Mouse (Mus musculus) 3134 (cell line): ENCODE results near the gene Derl3.
"Not testable (repeated sequence)": the region's sequence is repeated elsewhere in the genome, so short reads cannot be mapped to it uniquely, and the experiment has no call there.

Experiments used
- DNase-seq: peaks from one replicate; pipeline ENCODE4 v3.0.0-alpha.2; 2011; ENCODE audit warnings: low spot score; ENCODE audit not compliant: insufficient read length; ENCODE audit errors: extremely low read depth

Gene Derl3

DNA sequence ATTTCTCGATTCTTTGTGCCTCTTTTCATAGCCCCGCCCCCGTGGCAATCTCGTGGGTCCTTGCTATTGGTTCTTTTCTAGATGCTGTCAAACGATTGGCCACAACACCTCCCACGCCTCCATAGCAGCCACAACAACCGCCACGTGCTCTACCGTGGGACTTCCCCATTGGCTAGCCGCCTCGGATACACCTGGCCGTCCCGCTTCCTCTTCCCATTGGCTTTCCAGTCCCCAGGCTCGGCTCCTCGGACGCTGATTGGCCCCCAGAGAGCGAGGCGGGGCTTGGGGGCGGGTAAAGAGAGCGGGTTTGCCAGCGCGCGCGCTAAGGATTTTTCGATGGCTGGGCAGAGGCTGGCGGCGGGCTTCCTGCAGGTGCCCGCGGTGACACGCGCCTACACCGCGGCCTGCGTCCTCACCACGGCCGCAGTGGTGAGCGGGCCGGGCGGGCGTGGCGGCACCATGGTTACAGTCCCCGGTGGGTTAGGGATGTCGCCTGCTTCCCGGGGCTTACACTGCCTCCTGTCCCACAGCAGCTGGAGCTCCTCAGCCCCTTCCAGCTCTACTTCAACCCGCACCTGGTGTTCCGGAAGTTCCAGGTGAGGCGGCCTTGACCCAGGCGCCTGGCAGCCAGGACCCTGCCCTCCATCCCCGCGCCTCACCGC is at the start of gene Derl3:
Gene Derl3, plus strand, starts transcription at position 325 of the 662 bp plus-strand sequence.
- DNase-seq: no peak

DNA sequence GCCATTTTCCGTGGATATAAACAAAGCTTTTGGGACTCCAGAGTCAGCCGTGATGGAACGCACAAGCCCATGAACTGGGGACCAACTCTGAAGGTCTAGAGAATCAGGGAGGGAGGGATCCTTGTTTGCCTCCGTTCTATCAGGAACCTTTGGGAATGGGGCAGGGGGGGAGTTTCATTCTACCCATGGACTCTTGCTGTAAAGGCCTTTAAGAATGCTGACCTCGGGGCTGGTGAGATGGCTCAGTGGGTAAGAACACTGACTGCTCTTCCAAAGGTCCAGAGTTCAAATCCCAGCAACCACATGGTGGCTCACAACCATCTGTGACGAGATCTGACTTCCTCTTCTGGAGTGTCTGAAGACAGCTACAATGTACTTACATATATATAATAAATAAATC is 49.3 kb upstream of the Derl3 start:
- not testable (repeated sequence) for DNase-seq

DNA sequence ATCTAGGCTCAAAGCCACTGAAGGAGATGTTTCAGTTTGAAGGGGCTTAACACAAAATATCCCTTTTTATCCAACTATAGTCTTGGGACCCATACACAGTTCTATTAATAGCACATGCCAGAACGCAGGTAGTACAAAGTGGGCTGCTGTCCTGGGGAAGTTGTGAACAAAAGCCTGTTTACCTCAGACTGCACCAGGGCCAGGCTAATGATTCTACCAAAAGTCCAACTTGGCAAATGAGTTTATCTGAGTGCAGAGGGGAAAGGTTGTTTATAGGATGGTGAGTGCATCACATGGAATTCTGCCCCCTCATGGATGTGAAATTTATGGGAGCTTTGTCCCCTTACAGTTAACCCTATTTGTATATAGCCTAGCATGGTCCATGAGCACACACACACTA is 48.4 kb upstream of the Derl3 start:
- DNase-seq: no peak

DNA sequence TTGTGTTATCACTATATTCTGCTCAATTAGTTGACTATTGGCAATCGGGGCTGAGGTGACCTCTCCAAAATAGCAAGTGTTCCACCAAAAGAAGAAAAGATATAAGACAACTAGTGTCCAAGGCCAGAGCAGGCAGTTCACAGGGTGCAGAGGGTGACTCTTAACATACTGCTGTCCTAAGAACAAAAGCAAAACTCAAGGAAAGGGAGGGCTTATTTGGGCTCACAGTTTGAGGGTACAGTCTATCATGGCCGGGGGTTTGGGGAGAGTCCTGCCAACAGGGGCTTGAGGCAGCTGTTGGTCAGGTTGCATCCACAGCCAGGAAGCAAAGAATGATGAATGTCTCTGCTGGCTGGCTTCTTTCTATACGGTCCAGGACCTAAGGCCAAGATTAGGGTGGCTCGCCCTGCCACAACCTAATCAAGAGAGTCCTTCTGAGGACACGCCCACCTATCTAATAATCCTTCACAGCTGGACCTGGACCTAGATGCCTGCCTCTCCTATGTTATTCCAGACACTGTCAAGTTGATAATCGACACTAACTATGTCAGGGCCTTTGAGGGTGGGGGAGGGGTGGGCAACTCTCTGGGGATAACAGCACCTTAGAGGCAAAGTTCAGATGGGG is 47.8 kb upstream of the Derl3 start:
- no peak for DNase-seq

DNA sequence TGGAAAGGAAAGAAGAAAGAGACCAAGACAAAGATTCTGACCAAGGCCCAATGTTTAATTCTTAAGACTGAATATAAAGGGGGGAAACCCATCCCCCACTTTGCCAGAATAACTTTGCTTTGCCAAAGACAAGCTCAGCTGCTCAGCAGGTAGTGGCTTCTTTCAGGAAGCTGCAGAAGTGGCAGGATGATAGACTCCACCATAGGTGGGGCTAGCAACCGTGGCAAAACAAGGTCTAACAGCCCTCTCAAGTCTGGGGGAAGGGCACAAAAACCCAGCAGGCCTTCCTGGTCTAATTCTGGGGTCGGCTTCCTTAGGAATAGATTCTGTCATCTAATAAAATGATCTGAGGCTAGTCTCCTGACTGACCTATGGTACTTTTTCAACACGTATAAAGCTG is 44.8 kb upstream of the Derl3 start:
- no peak for DNase-seq

DNA sequence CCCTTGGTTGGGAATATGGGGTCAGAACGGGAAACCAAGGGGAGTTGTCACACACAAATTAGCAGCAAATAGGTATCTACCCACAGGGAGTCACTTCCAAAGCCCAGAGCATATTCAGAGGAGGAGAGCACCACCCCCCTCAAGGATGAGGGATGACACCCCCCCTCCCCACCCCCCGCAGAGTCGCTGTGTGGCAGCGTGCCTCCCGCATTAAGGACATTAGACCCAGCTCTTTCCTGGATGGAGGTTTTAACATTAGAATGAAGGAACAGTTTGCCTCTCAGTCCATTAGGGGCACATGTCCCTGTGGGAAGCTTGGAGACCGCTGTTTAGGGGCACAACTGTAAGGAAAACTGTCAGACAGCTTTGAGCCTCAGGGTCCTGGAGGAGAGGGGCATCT is 42.1 kb upstream of the Derl3 start:
- DNase-seq: no peak

DNA sequence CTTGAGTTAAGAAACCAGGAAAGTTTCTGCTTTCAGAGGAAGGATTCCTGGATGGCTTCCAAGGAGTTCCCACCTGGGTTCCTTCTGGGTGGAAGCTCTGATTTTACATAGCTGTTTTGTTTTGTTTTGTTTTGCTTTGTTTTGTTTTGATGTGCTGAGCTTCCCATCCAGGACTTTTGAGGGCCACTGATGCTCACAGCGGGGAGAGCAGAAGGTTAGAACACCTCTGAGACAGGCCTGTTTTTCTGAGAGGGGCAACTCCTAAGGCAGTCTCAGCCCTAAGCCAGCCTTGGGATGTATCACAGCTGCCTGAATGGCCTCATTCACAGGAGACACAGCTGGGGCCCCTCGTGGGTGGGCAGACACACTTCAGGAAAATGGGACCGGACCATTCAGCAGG is 41.5 kb upstream of the Derl3 start:
- DNase-seq: no peak

DNA sequence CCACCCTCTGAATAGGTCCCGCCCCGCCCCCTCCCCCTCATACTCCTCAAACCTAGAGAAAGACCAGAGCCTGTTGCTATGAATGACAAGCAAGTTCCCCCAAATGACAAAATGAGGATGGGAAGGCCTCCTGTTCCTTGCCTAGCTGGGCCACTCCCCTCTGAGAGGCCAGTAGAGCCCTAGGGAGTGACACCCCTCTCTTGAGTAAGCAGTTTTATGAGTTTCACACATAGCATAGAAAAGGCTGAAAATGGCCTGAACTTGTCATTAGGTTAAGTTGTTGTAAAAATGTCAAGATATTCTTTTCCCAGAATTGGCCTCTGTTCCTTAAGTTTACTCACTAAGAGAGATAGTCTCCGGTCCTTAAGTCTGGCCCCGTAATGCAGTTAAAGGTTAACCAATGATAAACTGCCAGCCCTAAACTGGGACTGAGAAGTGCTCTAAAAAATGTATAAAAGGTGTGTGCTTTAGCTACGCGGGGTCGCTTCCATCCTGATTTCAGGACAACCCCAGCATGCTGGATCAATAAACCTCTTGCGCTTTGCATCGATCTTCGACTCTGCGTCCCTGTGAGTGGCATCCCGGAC is 40.6 kb upstream of the Derl3 start:
- DNase-seq: no peak

DNA sequence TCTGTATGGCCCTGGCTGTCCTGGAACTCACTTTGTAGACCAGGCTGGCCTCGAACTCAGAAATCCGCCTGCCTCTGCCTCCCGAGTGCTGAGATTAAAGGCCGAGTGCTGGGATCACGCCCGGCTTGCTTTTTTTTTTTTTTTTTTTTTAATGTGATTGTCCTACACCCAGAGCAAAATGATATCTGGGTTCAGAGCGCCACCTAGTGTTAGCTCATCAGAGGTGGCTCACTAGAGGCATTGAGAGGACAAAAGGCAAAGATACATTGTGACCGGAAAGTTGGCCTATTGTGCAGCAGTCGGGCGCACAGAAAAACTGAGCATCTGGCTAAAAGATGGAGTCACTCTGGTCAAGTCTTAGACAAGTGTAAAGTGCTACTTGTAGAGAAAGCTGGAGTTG is 39.8 kb upstream of the Derl3 start:
- no peak for DNase-seq

DNA sequence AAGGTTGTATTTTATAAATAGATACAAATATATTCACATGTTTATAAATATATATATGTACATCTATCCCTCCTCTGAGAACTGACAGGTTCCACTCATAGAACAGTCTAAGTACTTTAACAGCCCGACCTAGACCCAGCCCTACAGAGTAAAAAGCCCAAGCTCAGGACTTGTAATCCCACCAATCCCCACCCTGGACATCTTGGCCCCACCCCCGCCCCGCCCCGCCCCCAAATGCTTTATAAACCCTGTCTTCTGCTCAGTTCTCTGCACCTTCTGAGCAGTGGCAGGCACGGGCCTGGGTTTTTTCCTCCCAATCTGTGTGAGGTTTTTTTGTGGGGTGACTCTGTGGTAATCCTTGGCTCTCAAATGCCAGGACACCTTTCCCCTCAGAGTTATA is 39.1 kb upstream of the Derl3 start:
- DNase-seq: no peak

DNA sequence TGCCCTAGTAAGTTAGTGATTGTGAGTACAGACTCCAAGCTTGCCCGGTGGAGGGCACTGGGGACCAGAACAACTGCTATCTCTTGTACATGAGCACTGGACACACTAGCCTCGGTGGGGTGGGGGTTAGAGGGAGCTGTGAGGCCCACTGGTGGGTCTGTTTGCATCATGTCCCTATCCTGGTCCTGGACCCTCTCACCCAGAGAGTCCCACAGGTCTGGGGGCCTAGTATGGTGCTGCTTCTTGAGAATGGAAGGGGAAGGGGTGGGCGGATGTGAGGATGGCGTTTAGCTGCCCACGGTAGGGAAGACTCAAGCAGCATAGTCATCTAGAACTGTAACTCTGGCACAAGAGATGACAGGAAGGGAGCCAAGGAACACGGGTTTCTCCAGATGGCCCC is 38.4 kb upstream of the Derl3 start:
- DNase-seq: no peak

DNA sequence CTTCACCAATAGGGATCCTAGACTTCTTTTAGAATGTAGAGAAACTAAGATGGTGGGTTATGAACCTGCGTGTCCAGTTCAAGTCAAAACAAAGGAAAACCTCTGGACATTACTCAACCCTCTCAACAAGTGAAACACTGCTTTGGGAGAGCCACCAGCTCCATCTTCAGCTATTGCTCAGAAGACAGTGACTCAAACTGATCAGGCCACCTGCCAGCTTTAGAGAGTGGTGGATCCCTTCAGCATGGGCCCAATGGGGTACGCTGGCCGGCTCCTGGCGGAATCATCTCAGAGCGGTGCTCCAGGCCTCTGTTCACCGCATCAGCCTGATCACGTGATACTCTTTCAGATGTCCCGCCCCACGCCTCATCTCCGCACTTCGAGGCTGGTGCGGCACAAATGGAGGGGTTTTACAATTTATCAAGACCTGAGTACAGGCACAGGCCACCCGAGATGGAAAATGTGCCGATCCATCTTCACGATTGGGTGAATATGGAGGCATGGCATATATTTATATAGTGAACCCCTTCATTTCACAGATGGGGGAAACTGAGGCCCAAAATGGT is 37.7 kb upstream of the Derl3 start:
- DNase-seq: no peak

DNA sequence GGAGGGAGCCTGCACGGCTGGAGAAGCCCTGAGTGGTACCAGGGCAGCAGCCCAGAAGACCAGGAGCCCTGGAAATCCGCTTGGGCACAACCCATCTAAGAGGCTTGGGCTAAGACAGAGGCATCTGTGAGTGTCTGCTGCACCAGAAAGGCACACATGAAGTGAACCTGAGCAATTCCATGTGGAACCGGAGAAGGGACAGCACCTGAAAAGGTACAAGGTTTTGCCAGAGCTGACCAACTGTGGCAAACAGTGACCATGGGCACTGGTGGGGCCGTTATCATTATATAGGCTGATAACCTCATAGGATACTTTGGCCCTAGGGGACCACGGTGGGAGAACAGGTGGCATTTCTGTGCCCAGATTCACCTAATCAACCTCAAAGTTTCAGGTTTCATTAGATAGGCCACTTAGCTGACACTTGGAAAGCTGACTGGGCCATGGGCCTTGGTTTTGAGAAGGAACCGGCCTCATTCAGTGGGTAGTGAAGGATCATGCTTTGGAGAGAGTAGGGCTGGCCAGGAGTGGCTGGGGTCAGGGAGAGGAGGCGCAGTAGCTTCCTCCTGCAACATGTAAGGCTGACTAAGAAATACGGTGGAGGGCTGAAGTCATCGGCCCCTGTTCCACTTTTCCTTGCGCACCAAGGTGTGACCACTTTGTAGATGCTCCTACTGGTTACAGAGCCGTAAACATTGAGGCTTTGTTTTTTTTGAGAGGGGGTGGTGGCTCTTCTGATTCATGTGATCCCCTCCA is 36.9 kb upstream of the Derl3 start:
- no peak for DNase-seq

DNA sequence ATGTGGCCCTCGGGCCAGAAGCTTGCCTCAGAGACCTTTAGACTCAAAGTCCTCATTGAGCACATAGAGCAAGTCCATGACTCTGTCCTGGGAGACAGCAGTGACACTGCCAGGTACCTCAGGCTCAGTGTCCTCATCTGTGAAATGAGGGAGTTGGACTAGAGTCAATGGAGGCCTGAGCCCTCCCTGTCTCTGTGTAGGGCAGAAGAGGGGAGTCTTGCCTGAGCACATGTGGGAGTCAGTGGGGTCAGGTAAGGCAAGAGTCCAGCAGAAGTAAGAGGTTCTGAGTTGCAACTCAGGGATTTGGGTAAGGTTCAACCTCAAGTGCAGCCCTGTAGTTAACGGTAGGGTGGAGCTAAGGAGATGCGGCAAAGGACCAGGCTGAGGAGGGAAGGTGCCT is 36.2 kb upstream of the Derl3 start:
- no peak for DNase-seq

DNA sequence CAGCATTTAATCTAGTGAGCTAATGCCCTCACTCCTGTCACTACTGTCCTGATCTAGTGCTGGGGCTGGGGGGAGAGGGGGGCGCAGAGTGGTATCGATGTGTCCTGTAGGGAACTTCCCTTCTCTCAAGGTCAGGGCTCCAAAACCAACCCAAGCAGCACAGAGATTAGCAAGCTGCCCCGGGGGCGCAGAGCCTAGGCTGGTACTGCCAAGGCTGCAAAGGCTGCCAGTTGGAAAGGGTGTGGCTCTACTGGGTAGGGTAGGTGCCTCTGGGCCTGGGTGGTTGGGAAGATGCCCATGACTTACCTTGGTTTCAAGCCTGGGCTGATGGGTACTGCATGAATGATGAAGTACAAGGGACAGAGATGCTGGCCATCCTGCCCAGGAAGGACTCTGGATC is 35.6 kb upstream of the Derl3 start:
- no peak for DNase-seq

DNA sequence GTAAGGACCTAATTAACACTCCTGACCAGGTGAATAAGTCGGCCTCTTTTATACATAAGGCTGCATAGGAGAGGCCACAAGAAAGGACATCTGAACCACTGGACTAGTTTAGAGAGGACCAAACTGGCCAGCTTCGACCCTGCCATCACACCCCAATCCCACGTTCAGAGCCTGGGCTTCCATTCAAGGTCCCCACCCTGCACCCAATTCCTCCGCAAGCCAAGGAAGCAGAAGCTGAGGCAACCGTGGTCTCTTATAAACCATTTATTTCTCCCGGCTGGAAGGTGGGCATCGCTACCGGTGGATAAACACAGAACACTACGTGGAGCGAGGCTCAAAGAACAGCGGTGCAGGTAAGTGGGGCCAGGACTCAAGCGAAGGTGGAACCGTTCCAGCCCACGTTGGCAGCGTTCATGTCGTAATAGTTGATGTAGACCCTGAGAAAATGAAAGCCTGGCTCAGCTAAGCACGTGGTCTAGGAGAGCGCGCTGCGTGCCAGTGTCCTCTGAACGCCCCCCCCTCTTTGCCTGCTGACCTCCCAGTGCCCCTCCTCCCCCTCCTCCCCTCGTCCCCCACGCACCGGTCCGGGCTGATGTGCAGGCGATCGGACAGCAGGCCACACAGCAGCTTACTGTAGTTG is 34.0 kb upstream of the Derl3 start:
- peak; percentile 56 for DNase-seq

DNA sequence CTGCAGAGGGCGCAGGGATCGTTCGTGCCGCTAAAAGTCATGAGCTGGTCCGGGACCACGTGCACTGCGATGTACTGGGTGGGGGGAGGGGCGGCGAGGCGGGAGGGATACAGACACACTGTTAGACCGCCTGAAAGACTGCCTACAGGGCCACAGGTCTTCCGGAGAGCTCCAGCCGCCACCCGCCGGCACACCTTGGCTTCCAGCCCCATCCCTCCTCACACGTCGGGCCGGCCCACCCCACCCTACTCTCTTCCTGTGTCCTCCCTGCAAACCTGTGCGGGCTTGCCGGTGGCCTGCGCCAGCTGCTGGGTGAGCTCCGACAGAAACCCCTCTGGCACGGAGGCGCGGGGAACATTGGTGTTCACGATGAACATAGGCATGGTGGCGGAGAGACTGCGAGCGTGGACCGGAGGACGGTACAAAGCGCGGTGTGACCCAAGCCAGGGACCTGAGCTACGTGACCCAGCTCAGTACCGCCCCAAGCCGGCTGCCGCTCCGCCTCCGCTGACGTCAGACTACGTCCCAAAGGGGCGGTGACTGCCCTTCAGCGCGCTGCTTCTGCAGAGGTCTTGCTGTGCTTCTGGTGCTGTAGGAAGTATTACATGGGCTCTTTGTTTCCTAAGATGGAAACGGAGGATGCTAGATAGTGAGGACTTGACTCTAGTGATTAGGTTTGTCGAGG is 33.3 kb upstream of the Derl3 start, which contains the start of gene Mif:
Gene Mif, minus strand, starts transcription at position 455 of the 685 bp plus-strand sequence.
- peak; percentile 98 for DNase-seq

DNA sequence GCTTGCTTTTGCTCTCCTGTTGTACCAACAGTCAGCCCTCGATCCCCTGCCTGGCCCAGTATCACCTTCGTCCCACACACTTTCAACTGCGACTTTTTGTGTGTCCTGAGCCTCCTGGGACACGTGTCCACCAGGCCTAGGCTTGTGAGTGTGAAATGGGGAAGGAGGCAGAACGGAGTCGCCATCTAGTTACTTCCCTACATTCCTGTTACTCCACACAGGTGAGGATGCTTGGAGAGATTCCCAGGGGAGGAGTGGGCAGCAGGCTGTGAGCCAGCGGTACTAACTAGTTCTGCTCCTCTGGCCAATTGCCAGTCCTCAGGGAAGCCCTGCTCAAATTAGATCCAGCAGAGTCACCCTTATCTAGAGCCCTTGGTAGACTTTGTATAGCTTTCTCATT is 32.5 kb upstream of the Derl3 start:
- no peak for DNase-seq

DNA sequence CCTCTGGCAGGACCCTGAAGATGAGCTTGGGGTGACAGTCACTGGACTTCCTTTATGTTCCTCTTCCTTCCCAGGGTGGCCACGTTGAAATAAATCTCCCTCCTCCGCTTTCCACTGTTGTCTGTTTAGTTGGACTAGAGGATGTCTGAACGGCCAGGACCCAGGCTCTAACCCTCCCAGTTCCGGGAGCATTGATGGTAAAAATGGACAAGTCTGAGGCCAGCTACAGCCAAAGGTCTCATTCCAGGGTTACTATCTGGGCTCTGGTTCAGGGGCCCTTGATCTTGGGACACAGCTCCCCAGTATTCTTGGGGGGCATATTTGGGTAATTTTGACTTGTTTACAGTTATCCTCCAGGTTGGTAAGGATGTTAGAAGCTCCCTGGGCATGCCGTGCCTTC is 31.6 kb upstream of the Derl3 start:
- DNase-seq: no peak
